Mouse (Mus musculus) erythroblast, embryonic 14.5 days (primary cell): ENCODE results near the gene Htatsf1. TPM values are rescaled to one million over a fixed set of nuclear protein-coding genes. Genes with fewer than 3 reads are reported as not detected.

Experiments
- H3K27me3 ChIP-seq: 2 replicates; pipeline ENCODE4 v1.6.1; 2012; ENCODE audit warnings: inconsistent platforms; ENCODE audit not compliant: control insufficient read depth
- H3K36me3 ChIP-seq: 2 replicates; pipeline ENCODE4 v1.6.1; 2012; ENCODE audit warnings: mild to moderate bottlenecking, inconsistent platforms; ENCODE audit not compliant: control insufficient read depth
- H3K4me1 ChIP-seq: 2 replicates; pipeline ENCODE4 v1.6.1; 2012; ENCODE audit warnings: inconsistent platforms; ENCODE audit not compliant: control insufficient read depth
- H3K4me3 ChIP-seq: replicated peaks from 2 replicates; pipeline ENCODE3; 2012; ENCODE audit warnings: moderate library complexity, mild to moderate bottlenecking, inconsistent platforms
- H3K9me3 ChIP-seq: 2 replicates; pipeline ENCODE4 v1.6.1; 2012; ENCODE audit warnings: low read length, inconsistent platforms, mixed read lengths; ENCODE audit not compliant: control insufficient read depth
- GATA1 ChIP-seq: IDR thresholded peaks from 2 replicates; pipeline ENCODE4 v1.6.1; 2012; ENCODE audit warnings: low read length, inconsistent platforms, mixed read lengths
- TAL1 ChIP-seq: IDR thresholded peaks from 3 replicates; pipeline ENCODE4 v1.6.1; 2012; ENCODE audit warnings: low read length, inconsistent platforms, mixed read lengths
- polyA plus RNA-seq: library from polyadenylated mRNA; stranded (reverse); fragments of >175 nt; gene quantifications from 2 replicates; pipeline ENCODE4 v1.2.3, GENCODE M21; 2012

The Htatsf1 gene
- polyA plus RNA-seq: 1.0 and 1.1 TPM in 2 replicates

- Histone ChIP-seq H3K4me1 (peaks cover 8% of the 10 kb centered on the region), H3K9me3 (peaks cover 8% of the 10 kb centered on the region), H3K27me3 (no peaks in the 10 kb centered on the region; the same call in 1 of the 2 replicates), H3K36me3 (peaks cover 27% of the 10 kb centered on the region), H3K4me3 (peak within 1 kb of the TSS; percentile 87)
- no peak for TF ChIP-seq TAL1
- TF ChIP-seq GATA1: no peak
Measured at GRCm38 (mm10) chrX:57053174-57053992, at the start of gene Htatsf1. Gene Htatsf1, plus strand, starts transcription at chrX:57053583.

DNA sequence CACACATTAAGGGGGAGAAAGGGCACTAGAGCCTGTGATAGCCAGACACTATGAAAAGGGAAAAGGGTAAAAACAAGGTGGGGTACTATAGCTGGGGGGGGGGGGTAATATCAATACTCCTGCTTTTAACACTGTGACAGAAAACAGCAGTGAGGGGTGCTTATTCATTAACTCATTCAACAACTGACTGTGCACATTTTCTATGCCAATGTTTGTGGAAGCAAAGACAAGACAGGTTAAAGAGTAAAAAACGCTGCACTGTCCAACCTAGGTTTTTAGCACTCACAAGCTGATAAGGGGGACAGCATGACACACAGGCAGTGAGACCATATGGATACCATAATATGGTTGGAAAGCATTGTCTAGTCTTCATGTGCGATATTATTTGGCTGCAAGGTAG, 40.5 kb upstream of the Htatsf1 start:
- H3K36me3 ChIP-seq: no peaks in the 10 kb centered on the region
- peaks cover 8% of the 10 kb centered on the region for H3K9me3 ChIP-seq
- no peak overlapping the region for H3K4me3 ChIP-seq
- H3K4me1 ChIP-seq: no peaks in the 10 kb centered on the region
- no peaks in the 10 kb centered on the region for H3K27me3 ChIP-seq
- TF ChIP-seq TAL1: no peak
- no peak for TF ChIP-seq GATA1

DNA sequence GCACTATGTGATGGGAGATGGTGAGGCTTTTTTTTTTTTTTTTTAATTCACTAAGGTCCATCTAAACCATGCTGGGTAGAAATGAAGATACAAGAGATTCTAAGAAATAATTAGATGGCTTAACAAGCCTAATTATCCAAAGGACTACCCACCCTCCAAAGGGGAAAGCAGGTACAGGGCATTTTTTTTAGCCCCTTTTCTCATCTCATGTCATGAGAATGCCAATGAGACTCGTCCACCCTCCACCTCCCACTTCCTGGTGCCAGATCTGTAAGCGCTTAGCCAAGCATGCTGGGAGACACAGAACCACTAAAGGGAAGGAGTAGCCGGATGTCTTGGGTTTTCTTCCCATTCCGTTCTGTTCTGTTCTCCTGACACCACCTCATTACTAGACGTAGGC, 10.6 kb upstream of the Htatsf1 start, which contains the start of gene Brs3:
Brs3 (plus strand) TSS at position 301 of the 400 bp plus-strand sequence.
- Histone ChIP-seq H3K4me1 (no peaks in the 10 kb centered on the region), H3K27me3 (no peaks in the 10 kb centered on the region), H3K9me3 (no peaks in the 10 kb centered on the region), H3K4me3 (no peak within 1 kb of the TSS), H3K36me3 (no peaks in the 10 kb centered on the region)
- no peak for TF ChIP-seq TAL1
- no peak for TF ChIP-seq GATA1

GRCm38 (mm10) chrX:57043869-57044268, 9.5 kb upstream of the Htatsf1 start:
- Histone ChIP-seq H3K36me3 (no peaks in the 10 kb centered on the region), H3K27me3 (no peaks in the 10 kb centered on the region), H3K4me3 (no peak overlapping the region), H3K9me3 (no peaks in the 10 kb centered on the region), H3K4me1 (no peaks in the 10 kb centered on the region)
- TF ChIP-seq TAL1 (no peak), GATA1 (no peak)

GRCm38 (mm10) chrX:57052848-57053173, 572 bp upstream of the Htatsf1 start:
- Histone ChIP-seq H3K27me3 (no peaks in the 10 kb centered on the region; the same call in 1 of the 2 replicates), H3K36me3 (peaks cover 23% of the 10 kb centered on the region), H3K4me3 (peak overlapping the region; percentile 87), H3K9me3 (peaks cover 8% of the 10 kb centered on the region), H3K4me1 (peaks cover 8% of the 10 kb centered on the region)
- TF ChIP-seq TAL1: no peak
- no peak for TF ChIP-seq GATA1

GRCm38 (mm10) chrX:57053993-57054385, 606 bp downstream of the Htatsf1 start:
- TF ChIP-seq TAL1: no peak
- TF ChIP-seq GATA1: no peak
- Histone ChIP-seq H3K9me3 (peaks cover 8% of the 10 kb centered on the region), H3K36me3 (peaks cover 29% of the 10 kb centered on the region), H3K27me3 (no peaks in the 10 kb centered on the region; the same call in 1 of the 2 replicates), H3K4me1 (peaks cover 8% of the 10 kb centered on the region), H3K4me3 (peak overlapping the region; percentile 87)

DNA sequence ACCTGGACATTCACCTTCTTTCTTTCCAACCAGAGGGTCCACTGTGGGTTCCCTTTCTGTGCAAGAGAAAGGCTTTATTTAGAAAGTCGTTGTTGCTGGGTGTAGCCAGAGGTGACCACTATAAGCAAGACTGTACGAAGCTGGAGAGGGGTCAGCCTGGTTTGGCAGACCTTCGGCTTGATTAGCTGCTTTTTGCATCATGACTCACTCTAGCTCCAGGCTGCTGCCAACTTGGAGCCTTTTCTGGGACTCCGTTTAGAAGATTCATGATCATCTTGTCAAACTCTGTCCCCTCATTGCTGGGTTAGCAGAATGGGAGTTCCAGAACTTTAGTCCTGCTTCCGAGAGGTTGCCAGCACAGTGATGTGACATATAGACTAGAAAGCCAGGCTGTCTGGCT, 28.1 kb downstream of the Htatsf1 start:
- Histone ChIP-seq H3K36me3 (no peaks in the 10 kb centered on the region), H3K4me1 (no peaks in the 10 kb centered on the region), H3K9me3 (no peaks in the 10 kb centered on the region), H3K4me3 (no peak overlapping the region), H3K27me3 (no peaks in the 10 kb centered on the region)
- TF ChIP-seq TAL1 (no peak), GATA1 (no peak)

DNA sequence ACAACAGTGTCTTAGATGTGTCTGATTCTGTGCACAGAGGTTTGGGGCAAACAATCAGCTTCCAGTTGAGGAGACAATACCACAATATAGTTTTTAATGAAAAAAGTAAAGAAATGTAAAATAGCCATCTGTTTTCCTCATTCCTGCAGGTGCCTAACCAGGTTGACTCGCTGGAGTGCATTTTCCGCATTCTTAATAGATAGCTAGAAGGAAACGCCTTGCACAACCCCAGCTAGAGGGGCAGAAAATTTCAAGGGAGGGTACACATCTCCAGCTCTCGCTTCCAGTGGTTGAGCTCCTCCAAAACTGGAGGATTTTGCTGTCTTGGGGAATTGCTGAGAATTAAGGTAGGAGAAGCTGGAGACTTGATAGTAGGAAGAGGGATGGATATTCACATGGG, 34.4 kb downstream of the Htatsf1 start, which contains the start of gene Vgll1:
Vgll1 (plus strand) TSS at position 301 of the 400 bp plus-strand sequence.
- no peak for TF ChIP-seq GATA1
- no peak for TF ChIP-seq TAL1
- Histone ChIP-seq H3K9me3 (no peaks in the 10 kb centered on the region), H3K4me3 (no peak within 1 kb of the TSS), H3K4me1 (no peaks in the 10 kb centered on the region), H3K36me3 (no peaks in the 10 kb centered on the region), H3K27me3 (no peaks in the 10 kb centered on the region)

GRCm38 (mm10) chrX:57103415-57103814, 50.0 kb downstream of the Htatsf1 start:
- H3K36me3 ChIP-seq: no peaks in the 10 kb centered on the region
- H3K4me1 ChIP-seq: no peaks in the 10 kb centered on the region
- TF ChIP-seq TAL1 (no peak), GATA1 (no peak)
- H3K4me3 ChIP-seq: no peak overlapping the region
- H3K9me3 ChIP-seq: no peaks in the 10 kb centered on the region
- no peaks in the 10 kb centered on the region for H3K27me3 ChIP-seq

DNA sequence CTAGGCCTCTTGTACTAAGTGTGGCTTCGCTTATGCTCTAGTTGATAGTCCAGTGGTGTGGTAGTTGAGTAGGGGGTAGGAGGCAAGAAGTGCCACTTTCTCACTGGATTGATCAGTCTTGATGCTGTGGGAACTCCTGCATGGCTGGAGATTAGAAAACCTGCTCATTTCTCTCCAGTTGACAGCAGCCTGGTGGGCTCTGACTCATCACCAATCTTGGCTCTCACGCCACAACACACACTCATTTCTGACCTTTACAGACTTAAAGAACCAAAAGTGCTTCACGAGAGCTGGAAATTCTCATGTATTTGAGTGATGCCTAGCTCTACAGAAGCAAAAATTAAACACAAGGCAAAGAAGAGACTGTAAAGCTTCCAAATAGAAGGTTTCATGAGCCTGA, 53.6 kb downstream of the Htatsf1 start:
- Histone ChIP-seq H3K27me3 (no peaks in the 10 kb centered on the region), H3K4me1 (no peaks in the 10 kb centered on the region), H3K9me3 (no peaks in the 10 kb centered on the region), H3K4me3 (no peak overlapping the region), H3K36me3 (no peaks in the 10 kb centered on the region)
- no peak for TF ChIP-seq TAL1
- no peak for TF ChIP-seq GATA1

Other genes with a start within 250 kb of the Htatsf1 start
- not detected in 2 replicates for gene Map7d3, start 231.3 kb upstream of the Htatsf1 start, polyA plus RNA-seq
- 0.01 TPM in 1 of 2 replicates, not detected in the other for gene Adgrg4, start 183.4 kb upstream of the Htatsf1 start, polyA plus RNA-seq
- not detected in 2 replicates for gene Brs3, start 10.5 kb upstream of the Htatsf1 start, polyA plus RNA-seq
- not detected in 2 replicates for gene Vgll1, start 34.5 kb downstream of the Htatsf1 start, polyA plus RNA-seq
- not detected in 2 replicates for gene Cd40lg, start 158.6 kb downstream of the Htatsf1 start, polyA plus RNA-seq